Mouse (Mus musculus) limb, embryonic 11.5 days (tissue): ENCODE results near the gene Hsd17b7. TPM values are rescaled to one million over a fixed set of nuclear protein-coding genes. Genes with fewer than 3 reads are reported as not detected.

Source experiments
- ATAC-seq: fragments of 200-750 bp; cut with Nextera tagmentation; 2 replicates; pipeline ENCODE4 v1.8.0; 2017; ENCODE audit warnings: low read depth; ENCODE audit not compliant: insufficient number of reproducible peaks, low FRiP score, low TSS enrichment
- DNase-seq: peaks from one replicate; pipeline ENCODE4 v3.0.0-alpha.2; 2015; ENCODE audit warnings: low spot score
- H3K27ac ChIP-seq: fragments of 300-500 bp; sonication (generic); replicated peaks from 2 replicates; pipeline ENCODE4 v1.5.1; 2014; ENCODE audit warnings: low read depth, mild to moderate bottlenecking, low read length
- H3K27me3 ChIP-seq: fragments of 300-500 bp; sonication (generic); 2 replicates; pipeline ENCODE4 v1.6.1; 2014; ENCODE audit warnings: mild to moderate bottlenecking, low read length, mixed read lengths; ENCODE audit not compliant: control insufficient read depth, insufficient read depth
- H3K36me3 ChIP-seq: fragments of 300-500 bp; sonication (generic); 2 replicates; pipeline ENCODE4 v1.6.1; 2014; ENCODE audit warnings: mild to moderate bottlenecking, low read length, moderate library complexity, mixed read lengths; ENCODE audit not compliant: control insufficient read depth, insufficient read depth
- H3K4me1 ChIP-seq: fragments of 300-500 bp; sonication (generic); 2 replicates; pipeline ENCODE4 v1.6.1; 2014; ENCODE audit warnings: low read length, mixed read lengths; ENCODE audit not compliant: control insufficient read depth, insufficient read depth
- H3K4me2 ChIP-seq: fragments of 300-500 bp; sonication (generic); 2 replicates; pipeline ENCODE4 v1.6.1; 2014; ENCODE audit warnings: low read depth, mild to moderate bottlenecking, moderate library complexity; ENCODE audit not compliant: severe bottlenecking
- H3K4me3 ChIP-seq: fragments of 300-500 bp; sonication (generic); 2 replicates; pipeline ENCODE4 v1.5.1; 2014; ENCODE audit warnings: low read depth, low read length
- H3K9ac ChIP-seq: fragments of 300-500 bp; sonication (generic); 2 replicates; pipeline ENCODE4 v1.6.1; 2014; ENCODE audit warnings: mild to moderate bottlenecking, low read length
- H3K9me3 ChIP-seq: fragments of 300-500 bp; sonication (generic); 2 replicates; pipeline ENCODE4 v1.6.1; 2016; ENCODE audit warnings: low read length; ENCODE audit not compliant: control insufficient read depth
- WGBS: fragments of 180-500 bp; shearing (Covaris S2); extraction: QIAGEN DNeasy Blood & Tissue Kit; methylation state at CpG from one replicate; pipeline ENCODE4 v1.1.7; 2014; 5-methylcytosine and 5-hydroxymethylcytosine counted together
- polyA plus RNA-seq: library from polyadenylated mRNA; unstranded; fragments of >200 nt; fragmentation: Nextera tagmentation; extraction: Ambion mirVana; gene quantifications from 2 replicates; pipeline ENCODE4 v1.2.1, GENCODE M21; 2014

Hsd17b7 gene
- polyA plus RNA-seq, 1 experiment from 2014 or later, result 14.3 TPM

- H3K4me1 ChIP-seq, result no peaks in the 10 kb centered on the region
- H3K4me2 ChIP-seq, result no peak overlapping the region
- no peak overlapping the region for H3K4me3 ChIP-seq
- no peaks in the 10 kb centered on the region for H3K9me3 ChIP-seq
- no peak for DNase-seq
- WGBS, result 80% methylated on average over 7 of the region's 7 CpGs
- H3K36me3 ChIP-seq, result no peaks in the 10 kb centered on the region; the same call in 1 of the 2 replicates
- ATAC-seq, result no peak
- no peaks in the 10 kb centered on the region for H3K27me3 ChIP-seq
- H3K27ac ChIP-seq, result no peak overlapping the region
- H3K9ac ChIP-seq, result no peak overlapping the region
These were observed 19.1 kb downstream of the Hsd17b7 start for GRCm38 (mm10) chr1:169949981-169950380.

- DNase-seq (no peak), ATAC-seq (no peak)
- Histone ChIP-seq H3K27ac (no peak overlapping the region), H3K27me3 (no peaks in the 10 kb centered on the region), H3K4me2 (no peak overlapping the region), H3K9me3 (no peaks in the 10 kb centered on the region), H3K4me1 (no peaks in the 10 kb centered on the region), H3K9ac (no peak overlapping the region), H3K4me3 (no peak overlapping the region), H3K36me3 (no peaks in the 10 kb centered on the region; the same call in 1 of the 2 replicates)
- WGBS, result 82% methylated on average over 7 of the region's 7 CpGs
These were observed 20.2 kb downstream of the Hsd17b7 start for GRCm38 (mm10) chr1:169948866-169949265.

GRCm38 (mm10) chr1:169948280-169948679, 20.8 kb downstream of the Hsd17b7 start:
- DNase-seq (no peak), ATAC-seq (no peak)
- Histone ChIP-seq H3K9ac (no peak overlapping the region), H3K4me3 (no peak overlapping the region), H3K4me2 (no peak overlapping the region), H3K9me3 (no peaks in the 10 kb centered on the region), H3K4me1 (no peaks in the 10 kb centered on the region), H3K27me3 (no peaks in the 10 kb centered on the region), H3K27ac (no peak overlapping the region), H3K36me3 (no peaks in the 10 kb centered on the region; the same call in 1 of the 2 replicates)
- 82% methylated on average over 7 of the region's 7 CpGs for WGBS

GRCm38 (mm10) chr1:169947654-169948053, 21.4 kb downstream of the Hsd17b7 start:
- Histone ChIP-seq H3K9me3 (no peaks in the 10 kb centered on the region), H3K4me2 (no peak overlapping the region), H3K4me3 (no peak overlapping the region), H3K9ac (no peak overlapping the region), H3K27me3 (no peaks in the 10 kb centered on the region), H3K4me1 (no peaks in the 10 kb centered on the region), H3K36me3 (no peaks in the 10 kb centered on the region), H3K27ac (no peak overlapping the region)
- ATAC-seq (no peak), DNase-seq (no peak)
- WGBS, result 80% methylated on average over 6 of the region's 6 CpGs

GRCm38 (mm10) chr1:169946004-169946403, 23.0 kb downstream of the Hsd17b7 start:
- H3K36me3 ChIP-seq, result no peaks in the 10 kb centered on the region
- WGBS, result 79% methylated on average over 3 of the region's 3 CpGs
- no peak overlapping the region for H3K9ac ChIP-seq
- no peaks in the 10 kb centered on the region for H3K27me3 ChIP-seq
- H3K27ac ChIP-seq, result no peak overlapping the region
- no peaks in the 10 kb centered on the region for H3K4me1 ChIP-seq
- no peak overlapping the region for H3K4me3 ChIP-seq
- ATAC-seq, result no peak
- H3K4me2 ChIP-seq, result no peak overlapping the region
- DNase-seq, result no peak
- H3K9me3 ChIP-seq, result no peaks in the 10 kb centered on the region

GRCm38 (mm10) chr1:169939345-169939744, 29.7 kb downstream of the Hsd17b7 start:
- Histone ChIP-seq H3K4me1 (no peaks in the 10 kb centered on the region), H3K9me3 (no peaks in the 10 kb centered on the region), H3K4me2 (no peak overlapping the region), H3K27me3 (no peaks in the 10 kb centered on the region), H3K36me3 (no peaks in the 10 kb centered on the region), H3K9ac (no peak overlapping the region), H3K4me3 (no peak overlapping the region), H3K27ac (no peak overlapping the region)
- DNase-seq, result peak; percentile 65
- ATAC-seq, result no peak
- 8% methylated on average over 2 of the region's 2 CpGs for WGBS

- 58% methylated on average over 16 of the region's 16 CpGs for WGBS
- peak; percentile 74 for DNase-seq
- no peak for ATAC-seq
- no peak overlapping the region for H3K4me2 ChIP-seq
- no peaks in the 10 kb centered on the region for H3K9me3 ChIP-seq
- H3K36me3 ChIP-seq, result no peaks in the 10 kb centered on the region
- no peaks in the 10 kb centered on the region for H3K4me1 ChIP-seq
- H3K9ac ChIP-seq, result no peak overlapping the region
- H3K27me3 ChIP-seq, result no peaks in the 10 kb centered on the region
- no peak overlapping the region for H3K4me3 ChIP-seq
- no peak overlapping the region for H3K27ac ChIP-seq
These were observed 34.9 kb downstream of the Hsd17b7 start for GRCm38 (mm10) chr1:169934005-169934725.

- WGBS, result 72% methylated on average over 7 of the region's 7 CpGs
- DNase-seq (no peak), ATAC-seq (no peak)
These were observed 36.8 kb downstream of the Hsd17b7 start for GRCm38 (mm10) chr1:169932122-169932746.

More at GRCm38 (mm10) chr1:169932122-169932746, 36.8 kb downstream of the Hsd17b7 start:
- Histone ChIP-seq H3K9ac (no peak overlapping the region), H3K27ac (no peak overlapping the region), H3K36me3 (no peaks in the 10 kb centered on the region), H3K4me2 (no peak overlapping the region), H3K4me3 (no peak overlapping the region), H3K27me3 (no peaks in the 10 kb centered on the region), H3K4me1 (no peaks in the 10 kb centered on the region), H3K9me3 (no peaks in the 10 kb centered on the region)
